Mouse (Mus musculus) testis, postnatal 10 days (tissue): Measurements from ENCODE around the gene Cypt1.

ENCODE experiments used
- DNase-seq: peaks from one replicate; pipeline ENCODE4 v3.0.0; 2021; ENCODE audit warnings: low spot score

Gene Cypt1

DNA sequence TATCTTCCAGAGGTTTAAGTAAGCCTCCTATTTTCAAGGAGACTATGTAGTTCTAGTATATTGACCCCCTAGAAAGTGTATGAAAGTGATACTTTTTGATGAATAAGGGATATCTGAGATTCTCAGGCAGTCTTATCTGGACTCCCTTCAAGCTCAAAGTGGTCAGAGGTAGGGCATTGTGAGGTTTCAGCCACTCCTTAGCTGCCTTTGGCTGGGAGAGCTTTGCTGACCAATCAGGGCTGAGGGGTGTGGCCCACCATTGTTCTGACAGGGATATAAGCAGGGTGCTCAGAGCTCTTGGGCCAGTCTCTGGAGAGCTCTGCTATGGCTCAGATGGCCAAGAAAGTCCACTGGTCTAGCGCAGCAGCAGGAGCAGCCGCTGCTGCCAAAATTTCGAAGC, at the start of gene Cypt1:
TSS of gene Cypt1 (plus strand) at position 301 of the 400 bp plus-strand sequence.
- no peak for DNase-seq

- no peak for DNase-seq
Measured at GRCm38 (mm10) chrX:16546806-16547205, 24.1 kb downstream of the Cypt1 start.

GRCm38 (mm10) chrX:16557061-16557460, 34.4 kb downstream of the Cypt1 start:
- DNase-seq, result no peak

DNA sequence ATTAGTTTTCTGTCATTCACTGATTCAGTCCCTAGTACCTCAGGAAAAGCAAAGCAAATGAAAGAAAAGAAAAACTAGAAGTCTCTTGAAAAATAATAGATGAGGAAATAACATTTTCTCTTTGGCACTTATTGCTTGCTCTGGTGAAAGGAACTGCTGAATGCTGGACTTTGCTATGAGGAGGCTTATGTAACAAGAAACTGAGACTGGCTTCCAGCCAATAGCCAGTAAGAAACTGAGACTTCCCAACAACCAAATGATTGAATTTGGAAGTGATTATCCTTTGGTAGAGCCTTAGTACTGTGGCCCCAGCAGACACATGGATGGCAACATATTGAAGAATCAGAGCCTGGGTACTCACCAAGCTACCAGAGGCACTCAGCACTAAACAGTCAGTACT, 35.8 kb downstream of the Cypt1 start:
- DNase-seq, result no peak
